Mouse (Mus musculus) neural tube, embryonic 12.5 days (tissue): Measurements from ENCODE around the gene Fsd2. TPM values are rescaled to one million over a fixed set of nuclear protein-coding genes. Genes with fewer than 3 reads are reported as not detected.

Experiments
- ATAC-seq: fragments of 200-750 bp; cut with Nextera tagmentation; 2 replicates; pipeline ENCODE4 v1.8.0; 2017; ENCODE audit warnings: low read depth, mild to moderate bottlenecking, moderate TSS enrichment, moderate library complexity; ENCODE audit not compliant: low FRiP score
- H3K27ac ChIP-seq: fragments of 300-500 bp; sonication (generic); 2 replicates; pipeline ENCODE4 v1.5.1; 2016
- H3K27me3 ChIP-seq: fragments of 300-500 bp; sonication (generic); replicated peaks from 2 replicates; pipeline ENCODE4 v1.6.1; 2016; ENCODE audit warnings: mild to moderate bottlenecking
- H3K36me3 ChIP-seq: fragments of 300-500 bp; sonication (generic); 2 replicates; pipeline ENCODE4 v1.6.1; 2016; ENCODE audit warnings: mild to moderate bottlenecking
- H3K4me1 ChIP-seq: fragments of 300-500 bp; sonication (generic); 2 replicates; pipeline ENCODE4 v1.6.1; 2016
- H3K4me2 ChIP-seq: fragments of 300-500 bp; sonication (generic); replicated peaks from 2 replicates; pipeline ENCODE4 v1.6.1; 2016; ENCODE audit warnings: mild to moderate bottlenecking
- H3K4me3 ChIP-seq: fragments of 300-500 bp; sonication (generic); 2 replicates; pipeline ENCODE4 v1.5.1; 2016
- H3K9ac ChIP-seq: fragments of 300-500 bp; sonication (generic); 2 replicates; pipeline ENCODE4 v1.6.1; 2016; ENCODE audit warnings: mild to moderate bottlenecking
- H3K9me3 ChIP-seq: fragments of 300-500 bp; sonication (generic); 2 replicates; pipeline ENCODE4 v1.6.1; 2016; ENCODE audit warnings: mild to moderate bottlenecking
- WGBS: fragments of 180-500 bp; shearing (Covaris S2); methylation state at CpG from one replicate; pipeline ENCODE4 v1.1.7; 2016; 5-methylcytosine and 5-hydroxymethylcytosine counted together
- polyA plus RNA-seq: library from polyadenylated mRNA; unstranded; fragments of >200 nt; fragmentation: Nextera tagmentation; extraction: Ambion mirVana; gene quantifications from 2 replicates; pipeline ENCODE4 v1.2.1, GENCODE M21; 2016

Gene Fsd2
- polyA plus RNA-seq, 1 experiment from 2014 or later, result 0.18 TPM

- WGBS, result 88% methylated on average over 4 of the region's 4 CpGs
- no peaks in the 10 kb centered on the region for H3K27me3 ChIP-seq
- no peak overlapping the region for H3K4me3 ChIP-seq
- H3K4me1 ChIP-seq, result peaks cover 7% of the 10 kb centered on the region
- H3K4me2 ChIP-seq, result no peak overlapping the region
- no peak overlapping the region for H3K9ac ChIP-seq
- 0 out of 2 replicates have a peak, but pooled peaks cover 4% of the 10 kb centered on the region for H3K9me3 ChIP-seq
- no peak overlapping the region for H3K27ac ChIP-seq
- peaks cover 41% of the 10 kb centered on the region for H3K36me3 ChIP-seq
- no peak for ATAC-seq
These were observed 30.3 kb downstream of the Fsd2 start for GRCm38 (mm10) chr7:81536478-81536877.

- WGBS, result 77% methylated on average over 1 of the region's 1 CpGs
- no peak overlapping the region for H3K27ac ChIP-seq
These were observed 35.3 kb downstream of the Fsd2 start for GRCm38 (mm10) chr7:81531462-81531861.

GRCm38 (mm10) chr7:81528918-81529317 is 37.8 kb downstream of the Fsd2 start:
- H3K36me3 ChIP-seq, result peaks cover 60% of the 10 kb centered on the region
- H3K27ac ChIP-seq, result no peak overlapping the region
- ATAC-seq, result no peak
- H3K4me3 ChIP-seq, result no peak overlapping the region
- no peak overlapping the region for H3K4me2 ChIP-seq
- 95% methylated on average over 8 of the region's 8 CpGs for WGBS
- no peaks in the 10 kb centered on the region for H3K27me3 ChIP-seq
- H3K9ac ChIP-seq, result no peak overlapping the region
- H3K9me3 ChIP-seq, result 0 out of 2 replicates have a peak, but pooled peaks cover 4% of the 10 kb centered on the region
- peaks cover 10% of the 10 kb centered on the region for H3K4me1 ChIP-seq

More at GRCm38 (mm10) chr7:81531462-81531861, 35.3 kb downstream of the Fsd2 start:
- H3K36me3 ChIP-seq, result peaks cover 74% of the 10 kb centered on the region
- H3K9me3 ChIP-seq, result 0 out of 2 replicates have a peak, but pooled peaks cover 4% of the 10 kb centered on the region
- no peaks in the 10 kb centered on the region for H3K27me3 ChIP-seq
- no peaks in the 10 kb centered on the region for H3K4me1 ChIP-seq
- no peak for ATAC-seq
- no peak overlapping the region for H3K4me2 ChIP-seq
- H3K4me3 ChIP-seq, result no peak overlapping the region
- no peak overlapping the region for H3K9ac ChIP-seq

- Histone ChIP-seq H3K27ac (0 out of 2 replicates have a peak overlapping the region, but pooled peaks have one; percentile 81), H3K4me1 (peaks cover 11% of the 10 kb centered on the region), H3K27me3 (no peaks in the 10 kb centered on the region), H3K9ac (peak overlapping the region; percentile 55), H3K36me3 (peaks cover 9% of the 10 kb centered on the region; the same call in 1 of the 2 replicates), H3K9me3 (no peaks in the 10 kb centered on the region), H3K4me2 (peak overlapping the region; percentile 74), H3K4me3 (peak overlapping the region; percentile 61)
- WGBS, result 15% methylated on average over 13 of the region's 13 CpGs
- ATAC-seq, result no peak; the same call in 1 of the 2 replicates
These were observed 43.1 kb downstream of the Fsd2 start for GRCm38 (mm10) chr7:81523663-81524017.

GRCm38 (mm10) chr7:81523008-81523662 is 43.6 kb downstream of the Fsd2 start:
- Histone ChIP-seq H3K9ac (peak overlapping the region; percentile 68), H3K4me2 (peak overlapping the region; percentile 74), H3K9me3 (no peaks in the 10 kb centered on the region), H3K27ac (peak overlapping the region; percentile 81), H3K4me1 (peaks cover 11% of the 10 kb centered on the region), H3K36me3 (peaks cover 9% of the 10 kb centered on the region; the same call in 1 of the 2 replicates), H3K27me3 (no peaks in the 10 kb centered on the region), H3K4me3 (peak overlapping the region; percentile 61)
- peak; percentile 98 for ATAC-seq
- under 1% methylated on average over 31 of the region's 31 CpGs for WGBS

- no peak overlapping the region for H3K27ac ChIP-seq
- H3K9ac ChIP-seq, result no peak overlapping the region
- no peak for ATAC-seq
- no peak overlapping the region for H3K4me2 ChIP-seq
- 69% methylated on average over 6 of the region's 6 CpGs for WGBS
- H3K36me3 ChIP-seq, result no peaks in the 10 kb centered on the region
- no peaks in the 10 kb centered on the region for H3K9me3 ChIP-seq
- no peaks in the 10 kb centered on the region for H3K27me3 ChIP-seq
- H3K4me3 ChIP-seq, result no peak overlapping the region
- no peaks in the 10 kb centered on the region for H3K4me1 ChIP-seq
These were observed 50.4 kb downstream of the Fsd2 start for GRCm38 (mm10) chr7:81516154-81517030.

GRCm38 (mm10) chr7:81514906-81515590 is 51.7 kb downstream of the Fsd2 start:
- Histone ChIP-seq H3K36me3 (no peaks in the 10 kb centered on the region), H3K4me1 (no peaks in the 10 kb centered on the region), H3K9me3 (no peaks in the 10 kb centered on the region), H3K4me2 (no peak overlapping the region), H3K4me3 (no peak overlapping the region), H3K27ac (no peak overlapping the region), H3K27me3 (no peaks in the 10 kb centered on the region), H3K9ac (no peak overlapping the region)
- WGBS, result 60% methylated on average over 13 of the region's 13 CpGs
- no peak for ATAC-seq

- WGBS, result 87% methylated on average over 2 of the region's 2 CpGs
These were observed 65.7 kb downstream of the Fsd2 start for GRCm38 (mm10) chr7:81501050-81501449.

GRCm38 (mm10) chr7:81498181-81498580 is 68.6 kb downstream of the Fsd2 start, which contains the start of gene BC048679:
TSS of gene BC048679 (minus strand) at chr7:81498281.
- H3K27me3 ChIP-seq, result no peaks in the 10 kb centered on the region
- H3K4me2 ChIP-seq, result no peak within 1 kb of the TSS
- no peak within 1 kb of the TSS for H3K9ac ChIP-seq
- no peak within 1 kb of the TSS for H3K27ac ChIP-seq
- no peak for ATAC-seq
- 73% methylated on average over 7 of the region's 7 CpGs for WGBS
- no peaks in the 10 kb centered on the region for H3K9me3 ChIP-seq
- H3K36me3 ChIP-seq, result no peaks in the 10 kb centered on the region
- no peak within 1 kb of the TSS for H3K4me3 ChIP-seq
- peaks cover 5% of the 10 kb centered on the region; the same call in 1 of the 2 replicates for H3K4me1 ChIP-seq

More at GRCm38 (mm10) chr7:81501050-81501449, 65.7 kb downstream of the Fsd2 start:
- H3K4me3 ChIP-seq, result no peak overlapping the region
- ATAC-seq, result no peak
- no peaks in the 10 kb centered on the region for H3K9me3 ChIP-seq
- no peaks in the 10 kb centered on the region for H3K27me3 ChIP-seq
- H3K4me2 ChIP-seq, result no peak overlapping the region
- no peak overlapping the region for H3K9ac ChIP-seq
- no peak overlapping the region for H3K27ac ChIP-seq
- H3K4me1 ChIP-seq, result peaks cover 5% of the 10 kb centered on the region; the same call in 1 of the 2 replicates
- H3K36me3 ChIP-seq, result no peaks in the 10 kb centered on the region

- H3K36me3 ChIP-seq, result no peaks in the 10 kb centered on the region
- H3K4me3 ChIP-seq, result no peak overlapping the region
- no peak overlapping the region for H3K9ac ChIP-seq
- no peak for ATAC-seq
- no peak overlapping the region for H3K4me2 ChIP-seq
- H3K4me1 ChIP-seq, result peaks cover 12% of the 10 kb centered on the region; the same call in 1 of the 2 replicates
- WGBS, result 13% methylated on average over 6 of the region's 6 CpGs
- H3K27ac ChIP-seq, result no peak overlapping the region
- no peaks in the 10 kb centered on the region for H3K27me3 ChIP-seq
- H3K9me3 ChIP-seq, result no peaks in the 10 kb centered on the region
These were observed 69.6 kb downstream of the Fsd2 start for GRCm38 (mm10) chr7:81497171-81497570.

GRCm38 (mm10) chr7:81493331-81494021 is 73.3 kb downstream of the Fsd2 start, which contains the start of gene Ap3b2:
TSS of gene Ap3b2 (minus strand) at chr7:81493925.
- Histone ChIP-seq H3K36me3 (no peaks in the 10 kb centered on the region), H3K4me2 (peak within 1 kb of the TSS; percentile 68), H3K4me1 (peaks cover 27% of the 10 kb centered on the region), H3K27me3 (no peaks in the 10 kb centered on the region), H3K9me3 (no peaks in the 10 kb centered on the region), H3K4me3 (peak within 1 kb of the TSS; percentile 69), H3K9ac (peak within 1 kb of the TSS; percentile 78), H3K27ac (peak within 1 kb of the TSS; percentile 96)
- WGBS, result under 1% methylated on average over 57 of the region's 57 CpGs
- ATAC-seq, result peak; percentile 91
